Mouse (Mus musculus) naive thymus-derived CD4-positive, alpha-beta T cell, adult 2 months (primary cell): ENCODE data around the gene Gm4214.
"Not testable (repeated sequence)": the region's sequence is repeated elsewhere in the genome, so short reads cannot be mapped to it uniquely, and the experiment has no call there.

Source experiments
- DNase-seq: peaks from one replicate; pipeline ENCODE4 v3.0.0-alpha.2; 2011; ENCODE audit warnings: low read depth

Gene Gm4214

DNA sequence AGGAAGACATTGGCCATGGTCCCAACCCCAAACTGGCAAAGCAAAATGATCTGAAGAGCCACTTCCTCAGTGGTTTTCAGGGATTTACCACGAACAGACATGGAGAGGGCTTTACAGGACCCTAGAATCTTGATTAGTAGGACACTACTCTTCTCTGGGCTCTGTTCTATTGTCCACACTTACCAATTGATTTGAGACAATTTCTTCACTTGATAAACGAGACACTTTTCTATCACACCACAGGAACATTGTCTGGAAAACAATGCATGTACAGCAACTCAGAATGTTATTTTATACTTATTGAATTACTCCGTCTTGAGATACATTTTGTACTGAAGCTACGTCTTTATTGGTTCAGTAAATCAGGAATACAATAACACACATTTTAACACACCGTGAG lies at the start of gene Gm4214:
Gm4214 (minus strand) TSS at position 101 of the 400 bp plus-strand sequence.
- not testable (repeated sequence) for DNase-seq

GRCm38 (mm10) chr7:23019823-23020222 lies 35.4 kb upstream of the Gm4214 start, which contains the start of gene Gm4216:
TSS of gene Gm4216 (minus strand) at chr7:23019923.
- DNase-seq, result not testable (repeated sequence)
